Mouse (Mus musculus): Measurements from ENCODE around the gene Arsg. TPM values are rescaled to one million over a fixed set of nuclear protein-coding genes. Genes with fewer than 3 reads are reported as not detected.

The Arsg gene
- total RNA-seq, 2 experiments from 2014 or later = 10.4 to 11.2 TPM

GRCm38 (mm10) chr11:109578536-109578935, 105.4 kb downstream of the Arsg start:
- no peak for DNase-seq (ENCODE audit: low spot score in 2 of 2)

GRCm38 (mm10) chr11:109579999-109580398, 106.8 kb downstream of the Arsg start:
- DNase-seq (ENCODE audit: low spot score in 2 of 2) = no peak

GRCm38 (mm10) chr11:109583986-109584385, 110.8 kb downstream of the Arsg start:
- no peak for DNase-seq (ENCODE audit: low spot score in 2 of 2)

GRCm38 (mm10) chr11:109584843-109585713, 111.9 kb downstream of the Arsg start:
- DNase-seq (ENCODE audit: low spot score in 2 of 2) = peak; percentile 76 to 79

- no peak for DNase-seq (ENCODE audit: low spot score in 2 of 2)
Observed at GRCm38 (mm10) chr11:109586424-109586823, 113.2 kb downstream of the Arsg start.

GRCm38 (mm10) chr11:109587019-109587418, 113.8 kb downstream of the Arsg start:
- DNase-seq (ENCODE audit: low spot score in 2 of 2) = no peak

GRCm38 (mm10) chr11:109587638-109588374, 114.6 kb downstream of the Arsg start:
- DNase-seq (ENCODE audit: low spot score in 2 of 2) = no peak

GRCm38 (mm10) chr11:109590012-109590411, 116.8 kb downstream of the Arsg start:
- DNase-seq (ENCODE audit: low spot score in 2 of 2) = no peak

- no peak for DNase-seq (ENCODE audit: low spot score in 2 of 2)
Observed at GRCm38 (mm10) chr11:109591511-109591910, 118.3 kb downstream of the Arsg start.

GRCm38 (mm10) chr11:109593200-109593981, 120.2 kb downstream of the Arsg start:
- DNase-seq (ENCODE audit: low spot score in 2 of 2) = no peak

- no peak for DNase-seq (ENCODE audit: low spot score in 2 of 2)
Observed at GRCm38 (mm10) chr11:109594761-109595160, 121.6 kb downstream of the Arsg start.

- no peak for DNase-seq (ENCODE audit: low spot score in 2 of 2)
Observed at GRCm38 (mm10) chr11:109598778-109599570, 125.8 kb downstream of the Arsg start.

GRCm38 (mm10) chr11:109607600-109607999, 134.4 kb downstream of the Arsg start:
- DNase-seq (ENCODE audit: low spot score in 2 of 2) = no peak

- no peak for DNase-seq (ENCODE audit: low spot score in 2 of 2)
Observed at GRCm38 (mm10) chr11:109608976-109609625, 135.9 kb downstream of the Arsg start.

GRCm38 (mm10) chr11:109610046-109610794, 137.0 kb downstream of the Arsg start:
- peak in 1 of 2 experiments; percentile 7 for DNase-seq (ENCODE audit: low spot score in 2 of 2)

- DNase-seq (ENCODE audit: low spot score in 2 of 2) = no peak
Observed at GRCm38 (mm10) chr11:109610795-109611302, 137.7 kb downstream of the Arsg start.

- DNase-seq (ENCODE audit: low spot score in 2 of 2) = peak; percentile 97 to 98
Observed at GRCm38 (mm10) chr11:109611303-109612149, 138.4 kb downstream of the Arsg start, which contains the start of gene Wipi1. TSS of gene Wipi1 (minus strand) at chr11:109611967.
